8 mouse cellular contexts compared by ENCODE assay signal in the genomic region with DNA sequence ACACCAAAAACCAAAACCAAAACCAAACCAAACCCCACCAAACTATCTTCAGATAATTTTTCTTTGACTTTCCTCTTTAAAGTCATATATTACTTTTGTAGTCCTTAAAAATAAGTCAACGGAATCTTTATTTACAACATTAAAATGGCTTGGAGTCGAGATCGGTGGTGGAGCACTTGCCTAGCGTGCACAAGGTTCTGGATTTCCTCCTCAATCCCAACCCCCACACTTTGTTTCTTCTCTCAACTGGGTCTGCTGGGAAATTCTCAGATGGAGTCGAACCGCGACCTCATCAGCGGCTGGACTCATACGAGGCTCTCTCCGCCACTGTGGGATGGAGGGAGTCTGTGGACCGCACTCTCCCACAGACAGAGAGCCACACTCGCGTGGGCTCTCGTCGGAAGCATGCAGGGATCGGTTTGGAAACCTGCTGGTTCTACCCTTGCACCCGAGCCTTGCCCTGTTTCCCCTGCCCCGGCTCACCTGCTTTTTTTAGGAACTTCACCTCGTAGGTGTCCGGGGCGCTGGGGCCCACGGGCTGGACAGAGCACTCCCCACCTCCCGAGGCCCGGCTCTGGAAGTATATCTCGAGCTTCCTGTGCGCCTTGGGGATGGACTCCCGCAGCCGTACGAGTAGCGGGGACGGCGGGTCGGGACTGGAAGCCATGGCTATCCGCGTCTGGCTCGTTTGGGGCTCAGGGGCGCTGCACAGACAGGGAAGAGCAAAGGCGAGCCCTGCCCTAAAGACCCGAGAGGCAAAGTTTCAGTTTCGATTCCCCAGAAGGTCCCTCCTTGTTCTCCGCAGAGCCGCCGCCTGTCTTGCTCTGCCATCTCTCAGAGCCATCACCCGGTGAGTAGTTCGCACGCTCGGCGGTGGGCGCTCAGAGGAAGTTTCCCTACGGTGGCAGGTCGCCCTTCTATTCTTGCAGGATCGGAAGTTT. TPM values are rescaled to one million over a fixed set of nuclear protein-coding genes. Genes with fewer than 3 reads are reported as not detected.
DNase-seq lines count a peak whose midpoint lies in the region; ATAC-seq and TF ChIP-seq lines count a peak whose summit lies in the region.

Parp9 (plus strand) TSS at position 260 of the 941 bp plus-strand sequence.
Dtx3l (minus strand) TSS at position 941 of the 941 bp plus-strand sequence.

- peaks cover 3% of the 10 kb centered on the region for H3K36me3 ChIP-seq in E14TG2a.4 (ENCODE audit: insufficient read depth, low read length)
- H3K36me3 ChIP-seq in forebrain, embryonic 12.5 days (replicated peaks): 0 out of 2 replicates have a peak, but pooled peaks cover 3% of the 10 kb centered on the region
- H3K36me3 ChIP-seq in heart, postnatal 0 days (replicated peaks; ENCODE audit: control insufficient read depth, insufficient read depth, low read length): peaks cover 43% of the 10 kb centered on the region
- H3K36me3 ChIP-seq in neural tube, embryonic 14.5 days (ENCODE audit: control insufficient read depth, insufficient read depth, low read length): no peaks in the 10 kb centered on the region

- TF ChIP-seq EP300 in heart, postnatal 0 days (IDR thresholded peaks at IDR 0.05; ENCODE audit: low read depth): no peak

- peaks cover 38% of the 10 kb centered on the region for H3K4me1 ChIP-seq in E14TG2a.4 (replicated peaks; ENCODE audit: low read depth, low read length)
- H3K4me1 ChIP-seq in forebrain, embryonic 12.5 days: peaks cover 15% of the 10 kb centered on the region
- H3K4me1 ChIP-seq in heart, postnatal 0 days (ENCODE audit: control insufficient read depth, insufficient read depth): 0 out of 2 replicates have a peak, but pooled peaks cover 7% of the 10 kb centered on the region
- H3K4me1 ChIP-seq in lung, adult 2 months (ENCODE audit: control insufficient read depth, insufficient read depth, low read length): peaks cover 2% of the 10 kb centered on the region; the same call in 1 of the 2 replicates
- no peaks in the 10 kb centered on the region for H3K4me1 ChIP-seq in neural tube, embryonic 14.5 days (ENCODE audit: control insufficient read depth, insufficient read depth, low read length)

- peak within 1 kb of the TSS; percentile 67 for H3K9ac ChIP-seq in forebrain, embryonic 12.5 days
- peak within 1 kb of the TSS; percentile 89 for H3K9ac ChIP-seq in heart, postnatal 0 days (replicated peaks; ENCODE audit: low read depth, low read length)
- H3K9ac ChIP-seq in neural tube, embryonic 14.5 days (replicated peaks; ENCODE audit: low read depth, low read length): peak within 1 kb of the TSS; percentile 39

- WGBS in forebrain, embryonic 12.5 days: 1% methylated on average over 52 of the region's 52 CpGs
- WGBS in heart, postnatal 0 days: under 1% methylated on average over 52 of the region's 52 CpGs
- WGBS in lung, adult 2 months: under 1% methylated on average over 52 of the region's 52 CpGs
- 1% methylated on average over 52 of the region's 52 CpGs for WGBS in neural tube, embryonic 14.5 days

- H3K9me3 ChIP-seq in E14TG2a.4 (ENCODE audit: low read length): no peaks in the 10 kb centered on the region
- H3K9me3 ChIP-seq in forebrain, embryonic 12.5 days: no peaks in the 10 kb centered on the region
- no peaks in the 10 kb centered on the region for H3K9me3 ChIP-seq in heart, postnatal 0 days (replicated peaks; ENCODE audit: control insufficient read depth, low read length)
- no peaks in the 10 kb centered on the region for H3K9me3 ChIP-seq in neural tube, embryonic 14.5 days (ENCODE audit: control insufficient read depth, low read length)

- H3K4me3 ChIP-seq in E14TG2a.4 (replicated peaks; ENCODE audit: low read length): peak within 1 kb of the TSS; percentile 86
- H3K4me3 ChIP-seq in forebrain, embryonic 12.5 days (replicated peaks): peak within 1 kb of the TSS; percentile 57
- peak within 1 kb of the TSS; percentile 80 for H3K4me3 ChIP-seq in heart, postnatal 0 days (ENCODE audit: low read depth, low read length)
- H3K4me3 ChIP-seq in lung, adult 2 months (replicated peaks; ENCODE audit: extremely low read depth, low read depth, low read length): peak within 1 kb of the TSS; percentile 93
- peak within 1 kb of the TSS; percentile 38 for H3K4me3 ChIP-seq in neural tube, embryonic 14.5 days (ENCODE audit: low read depth, low read length)

- peak within 1 kb of the TSS; percentile 80 for H3K4me2 ChIP-seq in forebrain, embryonic 12.5 days
- H3K4me2 ChIP-seq in heart, postnatal 0 days (ENCODE audit: low read depth, low read length): peak within 1 kb of the TSS; percentile 65
- peak within 1 kb of the TSS; percentile 60 for H3K4me2 ChIP-seq in neural tube, embryonic 14.5 days (ENCODE audit: low read depth, low read length)

- no peak for TF ChIP-seq CTCF in E14TG2a.4 (conservative IDR thresholded peaks at IDR 0.05; ENCODE audit: low read length)
- TF ChIP-seq CTCF in heart, postnatal 0 days (IDR thresholded peaks at IDR 0.05; ENCODE audit: low read depth): no peak
- no peak for TF ChIP-seq CTCF in lung, adult 2 months (IDR thresholded peaks at IDR 0.05; ENCODE audit: insufficient read depth, low read length)

- no peak within 1 kb of the TSS for H3K27ac ChIP-seq in forebrain, embryonic 12.5 days
- peak within 1 kb of the TSS; percentile 86 for H3K27ac ChIP-seq in heart, postnatal 0 days (ENCODE audit: low read depth)
- no peak within 1 kb of the TSS for H3K27ac ChIP-seq in neural tube, embryonic 14.5 days (ENCODE audit: low read depth, low read length)

- H3K27me3 ChIP-seq in E14TG2a.4 (ENCODE audit: insufficient read depth, low read length): peaks cover 5% of the 10 kb centered on the region; the same call in 1 of the 2 replicates
- peaks cover 17% of the 10 kb centered on the region for H3K27me3 ChIP-seq in forebrain, embryonic 12.5 days
- H3K27me3 ChIP-seq in heart, postnatal 0 days (ENCODE audit: control insufficient read depth, insufficient read depth, low read length): no peaks in the 10 kb centered on the region
- H3K27me3 ChIP-seq in neural tube, embryonic 14.5 days (ENCODE audit: control insufficient read depth, insufficient read depth, low read length): no peaks in the 10 kb centered on the region

- TF ChIP-seq POLR2A in lung, adult 2 months (IDR thresholded peaks at IDR 0.05; ENCODE audit: borderline replicate concordance, extremely low read depth, low read depth, low read length): peak; percentile 64

- peak; percentile 58 for ATAC-seq in forebrain, embryonic 12.5 days (ENCODE audit: low FRiP score)
- ATAC-seq in heart, postnatal 0 days (ENCODE audit: insufficient read depth, low read depth): peak; percentile 62
- peak; percentile 56; the same call in 1 of the 2 replicates for ATAC-seq in neural tube, embryonic 14.5 days (ENCODE audit: low read depth)

- peak; percentile 61 for DNase-seq in c-Kit-positive CD71-positive TER-119-negative erythroid progenitor cells, embryonic 14.5 days (ENCODE audit: low read depth)
- peak; percentile 58 for DNase-seq in heart, postnatal 0 days (ENCODE audit: low spot score)
- DNase-seq in kidney, postnatal 36 days: peak; percentile 60 to 73
- peak; percentile 76 for DNase-seq in lung, adult 2 months
- DNase-seq in testis, postnatal 10 days (ENCODE audit: low spot score): peak; percentile 66

RNA-seq across cellular contexts. Expression of gene Parp9, which starts in this region (rescaled TPM):
- polyA plus RNA-seq in forebrain, embryonic 12.5 days (2016; fragmentation: Nextera tagmentation; extraction: Ambion mirVana): 2.6 and 3.7 TPM in 2 replicates
- 9.7 and 26.6 TPM in 2 replicates for total RNA-seq in heart, postnatal 0 days (2014; rRNA removed; ENCODE audit: low replicate concordance)
- 9.0 and 11.4 TPM in 2 replicates for polyA plus RNA-seq in heart, postnatal 0 days (2015; fragmentation: Nextera tagmentation; extraction: Ambion mirVana)
- 5.9 and 8.2 TPM in 2 replicates for polyA plus RNA-seq in lung, adult 2 months (2012; rRNA removed)
- polyA plus RNA-seq in neural tube, embryonic 14.5 days (2014; fragmentation: Nextera tagmentation; extraction: Ambion mirVana): 0.78 and 2.1 TPM in 2 replicates

RNA-seq across cellular contexts. Expression of gene Dtx3l, which starts in this region (rescaled TPM):
- polyA plus RNA-seq in forebrain, embryonic 12.5 days (2016; fragmentation: Nextera tagmentation; extraction: Ambion mirVana): 4.8 and 4.9 TPM in 2 replicates
- total RNA-seq in heart, postnatal 0 days (2014; rRNA removed; ENCODE audit: low replicate concordance): 8.1 and 11.2 TPM in 2 replicates
- polyA plus RNA-seq in heart, postnatal 0 days (2015; fragmentation: Nextera tagmentation; extraction: Ambion mirVana): 5.1 and 5.6 TPM in 2 replicates
- polyA plus RNA-seq in lung, adult 2 months (2012; rRNA removed): 5.9 and 7.8 TPM in 2 replicates
- 0.95 and 2.0 TPM in 2 replicates for polyA plus RNA-seq in neural tube, embryonic 14.5 days (2014; fragmentation: Nextera tagmentation; extraction: Ambion mirVana)

Comparison
In these comparisons a context has a peak if more than half of its experiments do, and no peak if none do; other contexts are left out.
1. H3K4me3 ChIP-seq: peak in every context shown above with its lines; median percentile 93 in lung, adult 2 months; 86 in E14TG2a.4; 80 in heart, postnatal 0 days; 57 in forebrain, embryonic 12.5 days; 38 in neural tube, embryonic 14.5 days.
2. H3K9ac ChIP-seq: peak in every context shown above with its lines; median percentile 89 in heart, postnatal 0 days; 67 in forebrain, embryonic 12.5 days; 39 in neural tube, embryonic 14.5 days.